Mouse (Mus musculus): ENCODE measurements at regions not wholly inside any gene's neighbourhood (a gene's known extent, or its start where the extent isn't known, plus 50 kb on each side); places are given as distances from the start of the nearest gene placed in this dataset.

DNA sequence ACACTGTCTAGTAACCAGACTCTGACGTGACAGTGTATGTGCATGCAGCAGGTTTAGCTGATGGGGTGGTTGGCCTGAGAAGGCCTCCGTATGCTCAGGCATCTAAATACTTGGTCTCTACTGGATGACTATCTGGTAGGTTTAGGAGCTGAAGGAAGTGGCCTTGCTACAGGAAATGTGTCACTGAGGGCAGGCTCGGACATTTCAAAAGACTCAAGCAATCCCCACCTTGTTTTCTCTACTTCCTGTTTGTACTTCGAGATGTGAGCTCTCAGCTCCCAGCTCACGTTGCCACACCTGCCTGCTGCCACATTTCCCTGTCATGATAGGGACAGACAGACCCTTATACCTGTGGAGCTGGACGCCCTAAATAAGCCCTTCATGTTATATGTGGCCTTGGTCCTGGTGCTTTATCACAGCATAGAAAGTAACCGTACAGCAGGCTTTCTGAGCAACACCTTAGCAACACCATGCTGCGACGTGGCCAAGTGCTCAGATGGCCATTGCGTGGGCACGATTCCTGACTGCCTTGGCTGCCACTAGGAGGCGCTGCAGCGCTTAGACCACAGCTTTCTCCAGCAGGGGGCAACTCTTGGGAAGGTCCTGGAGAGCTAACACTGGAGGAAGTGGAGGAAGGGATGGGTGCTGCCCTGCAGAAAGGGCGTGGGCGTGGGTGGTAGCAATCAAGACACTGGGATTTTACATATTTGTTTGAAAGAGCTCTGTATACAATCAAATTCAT, 165.8 kb upstream of the Zfp637 start:
- Histone ChIP-seq H3K27me3 (no peaks in the 10 kb centered on the region), H3K4me1 (no peaks in the 10 kb centered on the region), H3K4me2 (replicated peaks) (no peak overlapping the region), H3K36me3 (no peaks in the 10 kb centered on the region), H3K9ac (replicated peaks) (no peak overlapping the region), H3K27ac (replicated peaks) (no peak overlapping the region), H3K4me3 (no peak overlapping the region), H3K9me3 (no peaks in the 10 kb centered on the region)
- 67% methylated on average over 15 of the region's 15 CpGs for WGBS
- ATAC-seq (replicated peaks) = no peak

DNA sequence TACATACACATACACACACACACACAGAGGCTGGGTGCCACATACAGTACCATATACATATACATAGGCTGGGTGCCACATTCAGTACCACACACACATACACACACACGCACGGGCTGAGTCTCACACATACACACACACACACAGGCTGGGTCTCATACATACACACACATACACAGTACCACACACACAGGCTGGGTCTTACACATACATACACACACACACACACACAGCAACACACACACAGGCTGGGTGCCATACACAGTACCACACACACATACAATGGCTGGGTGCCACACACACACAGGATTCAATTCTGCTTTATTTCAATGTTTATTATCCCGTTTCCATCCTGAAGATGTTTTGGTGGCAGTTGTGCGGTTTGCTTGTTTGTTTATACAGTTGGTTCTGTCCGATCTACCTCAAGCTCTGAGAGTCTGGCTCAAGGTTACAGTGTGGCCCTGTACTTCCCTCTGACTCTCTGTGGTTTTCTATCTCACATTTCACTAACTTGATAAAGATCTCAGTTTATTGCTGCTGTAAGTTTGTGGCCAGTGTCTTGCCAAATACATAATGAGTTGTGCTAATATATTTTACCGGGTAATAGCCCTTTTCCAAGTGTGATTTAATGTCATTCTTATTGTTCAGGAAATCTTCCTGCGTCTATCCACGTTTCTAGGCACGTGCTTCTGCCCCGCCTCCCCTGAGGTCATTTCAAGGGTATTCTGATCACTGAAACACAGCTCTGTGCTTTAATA, 164.7 kb upstream of the Zfp637 start:
- Histone ChIP-seq H3K27ac (replicated peaks) (no peak overlapping the region), H3K4me1 (no peaks in the 10 kb centered on the region), H3K36me3 (no peaks in the 10 kb centered on the region), H3K9ac (replicated peaks) (no peak overlapping the region), H3K4me2 (replicated peaks) (no peak overlapping the region), H3K27me3 (no peaks in the 10 kb centered on the region), H3K9me3 (no peaks in the 10 kb centered on the region), H3K4me3 (no peak overlapping the region)
- WGBS = 55% methylated on average over 10 of the region's 10 CpGs
- ATAC-seq (replicated peaks) = no peak

DNA sequence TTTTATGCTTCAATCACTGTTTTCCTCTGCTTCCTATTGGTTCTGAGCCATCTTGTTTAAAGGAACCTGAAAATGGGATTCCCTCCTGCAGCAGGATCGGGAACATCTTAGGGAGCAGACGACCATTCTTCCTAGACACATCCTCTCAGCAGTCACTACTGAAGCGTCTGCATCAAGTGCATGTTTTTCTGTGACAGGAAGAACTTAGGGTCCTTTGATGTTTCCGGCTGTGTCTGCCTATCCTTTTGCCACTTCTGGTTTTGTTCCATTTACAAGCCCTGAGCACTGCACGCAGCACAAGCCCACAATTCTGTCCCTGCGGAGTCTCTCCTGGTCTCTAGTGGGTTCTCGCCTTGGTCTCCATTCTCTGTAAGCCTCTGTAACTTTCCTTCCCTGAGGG, 163.9 kb upstream of the Zfp637 start:
- Histone ChIP-seq H3K36me3 (no peaks in the 10 kb centered on the region), H3K4me3 (no peak overlapping the region), H3K9ac (replicated peaks) (no peak overlapping the region), H3K27me3 (no peaks in the 10 kb centered on the region), H3K9me3 (no peaks in the 10 kb centered on the region), H3K4me2 (replicated peaks) (no peak overlapping the region), H3K27ac (replicated peaks) (no peak overlapping the region), H3K4me1 (no peaks in the 10 kb centered on the region)
- ATAC-seq (replicated peaks) = no peak
- WGBS = 67% methylated on average over 7 of the region's 7 CpGs

DNA sequence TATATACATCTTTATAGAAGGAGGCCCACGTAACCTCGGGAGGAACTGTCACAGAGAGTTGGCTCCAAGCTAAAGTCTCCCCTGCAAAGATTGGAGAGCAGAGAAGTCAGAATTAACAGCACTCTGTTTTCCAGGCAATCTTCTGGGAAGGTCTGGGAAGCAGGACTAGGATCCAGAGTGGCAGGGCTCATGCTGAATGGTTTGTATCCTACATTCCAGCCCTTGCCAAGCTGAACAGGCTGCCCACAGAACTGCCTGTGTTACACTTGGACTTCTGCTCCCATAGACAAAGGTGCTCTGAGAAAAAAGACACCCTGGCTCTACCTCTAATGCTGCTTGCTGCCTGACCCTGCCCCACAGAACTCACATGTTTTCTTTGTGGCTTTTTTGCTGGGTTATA, 163.2 kb upstream of the Zfp637 start:
- no peak overlapping the region for H3K4me2 ChIP-seq (replicated peaks)
- no peak overlapping the region for H3K27ac ChIP-seq (replicated peaks)
- WGBS = 87% methylated on average over 2 of the region's 2 CpGs
- ATAC-seq (replicated peaks) = no peak
- no peak overlapping the region for H3K9ac ChIP-seq (replicated peaks)
- no peak overlapping the region for H3K4me3 ChIP-seq
- no peaks in the 10 kb centered on the region for H3K9me3 ChIP-seq
- no peaks in the 10 kb centered on the region for H3K36me3 ChIP-seq
- H3K4me1 ChIP-seq = no peaks in the 10 kb centered on the region
- H3K27me3 ChIP-seq = no peaks in the 10 kb centered on the region

DNA sequence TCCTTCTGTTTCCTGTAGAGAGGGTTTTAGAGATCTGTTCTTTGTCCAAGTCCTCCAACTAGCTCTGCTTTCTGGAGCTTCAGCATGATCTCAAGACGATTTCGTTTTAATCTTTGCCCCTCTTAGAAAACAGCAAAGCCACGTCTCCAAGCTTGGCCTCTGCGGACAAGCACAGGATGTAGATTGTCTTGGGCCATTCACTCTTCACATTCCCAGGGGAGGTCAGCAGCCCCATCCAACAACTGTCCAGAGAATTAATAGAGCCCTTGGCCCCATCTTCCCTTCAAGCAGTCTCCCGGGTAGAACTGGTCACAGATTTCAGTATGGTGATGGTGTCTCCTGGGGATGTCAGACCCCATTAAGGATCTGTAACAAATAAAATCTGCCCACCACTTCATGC, 162.7 kb upstream of the Zfp637 start:
- Histone ChIP-seq H3K4me2 (replicated peaks) (no peak overlapping the region), H3K4me3 (no peak overlapping the region), H3K9me3 (no peaks in the 10 kb centered on the region), H3K36me3 (no peaks in the 10 kb centered on the region), H3K27me3 (no peaks in the 10 kb centered on the region), H3K4me1 (no peaks in the 10 kb centered on the region), H3K9ac (replicated peaks) (no peak overlapping the region), H3K27ac (replicated peaks) (no peak overlapping the region)
- 81% methylated on average over 5 of the region's 5 CpGs for WGBS
- ATAC-seq (replicated peaks) = no peak

DNA sequence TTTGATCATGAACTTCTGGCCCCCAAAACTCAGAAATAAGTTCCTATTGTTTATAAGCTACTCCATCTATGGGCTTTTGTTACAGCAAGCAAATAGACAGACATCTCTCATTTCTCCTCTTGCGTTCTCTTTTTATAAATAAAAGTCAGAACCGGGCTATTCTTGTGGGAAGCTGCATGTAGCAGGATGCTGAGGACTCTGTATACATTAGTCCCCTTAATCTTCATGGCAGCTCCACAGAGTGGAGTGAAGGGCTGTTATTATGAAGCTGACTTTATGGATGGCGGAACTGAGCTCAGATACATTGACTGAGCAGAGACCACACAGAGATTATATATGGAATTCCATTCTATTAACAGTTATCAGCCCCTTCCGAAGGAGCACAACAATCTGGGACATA, 162.1 kb upstream of the Zfp637 start:
- Histone ChIP-seq H3K27ac (replicated peaks) (no peak overlapping the region), H3K9me3 (no peaks in the 10 kb centered on the region), H3K27me3 (no peaks in the 10 kb centered on the region), H3K9ac (replicated peaks) (no peak overlapping the region), H3K4me3 (no peak overlapping the region), H3K4me2 (replicated peaks) (no peak overlapping the region), H3K4me1 (no peaks in the 10 kb centered on the region), H3K36me3 (no peaks in the 10 kb centered on the region)
- no peak for ATAC-seq (replicated peaks)
- 85% methylated on average over 4 of the region's 4 CpGs for WGBS

DNA sequence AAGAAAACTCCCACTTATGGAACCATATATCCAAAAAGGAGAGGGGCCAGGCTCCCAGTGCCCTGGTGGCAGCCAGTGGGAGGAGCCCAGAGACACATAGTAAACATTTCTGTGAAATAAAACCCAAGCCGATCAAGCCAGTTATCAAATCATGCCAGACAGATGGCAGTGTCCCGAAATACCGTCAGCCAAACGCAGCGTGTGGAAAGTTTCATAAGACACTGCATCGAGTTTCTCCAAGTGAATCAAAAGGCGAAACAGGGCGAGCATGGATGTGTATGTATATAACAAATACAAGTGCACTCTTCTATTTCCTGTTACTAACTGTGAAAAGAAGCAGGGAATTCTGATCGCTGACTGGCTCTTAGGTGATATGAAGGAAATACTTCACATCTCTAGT, 154.8 kb upstream of the Zfp637 start:
- 86% methylated on average over 9 of the region's 9 CpGs for WGBS
- H3K4me2 ChIP-seq (replicated peaks) = no peak overlapping the region
- no peak overlapping the region for H3K27ac ChIP-seq (replicated peaks)
- no peaks in the 10 kb centered on the region for H3K27me3 ChIP-seq
- H3K9me3 ChIP-seq = no peaks in the 10 kb centered on the region
- no peaks in the 10 kb centered on the region for H3K36me3 ChIP-seq
- ATAC-seq (replicated peaks) = no peak
- no peak overlapping the region for H3K4me3 ChIP-seq
- H3K9ac ChIP-seq (replicated peaks) = no peak overlapping the region
- H3K4me1 ChIP-seq = no peaks in the 10 kb centered on the region

DNA sequence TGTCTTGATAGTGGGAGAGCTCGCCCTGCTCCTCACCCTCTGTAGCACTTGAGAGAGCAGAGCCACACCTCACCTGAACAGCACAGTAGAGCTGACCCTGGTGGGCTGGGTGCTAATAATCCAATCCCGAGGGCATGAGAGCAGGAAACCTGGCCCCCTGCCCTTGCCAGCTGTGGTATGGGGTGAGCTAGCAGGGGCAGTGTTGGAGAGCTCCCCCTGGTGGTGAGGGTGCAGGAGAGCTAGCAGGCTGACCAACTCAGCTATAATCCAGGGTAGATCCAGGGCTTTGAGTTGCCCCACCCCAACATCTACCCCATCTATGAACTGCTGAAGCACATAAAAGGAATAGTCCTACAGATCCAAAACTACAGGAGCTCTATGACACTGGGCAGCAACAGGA, 153.9 kb upstream of the Zfp637 start:
- Histone ChIP-seq H3K4me1 (no peaks in the 10 kb centered on the region), H3K4me3 (no peak overlapping the region), H3K27me3 (no peaks in the 10 kb centered on the region), H3K9me3 (no peaks in the 10 kb centered on the region), H3K9ac (replicated peaks) (no peak overlapping the region), H3K27ac (replicated peaks) (no peak overlapping the region), H3K4me2 (replicated peaks) (no peak overlapping the region), H3K36me3 (no peaks in the 10 kb centered on the region)
- no peak for ATAC-seq (replicated peaks)
- WGBS = 67% methylated on average over 2 of the region's 2 CpGs

DNA sequence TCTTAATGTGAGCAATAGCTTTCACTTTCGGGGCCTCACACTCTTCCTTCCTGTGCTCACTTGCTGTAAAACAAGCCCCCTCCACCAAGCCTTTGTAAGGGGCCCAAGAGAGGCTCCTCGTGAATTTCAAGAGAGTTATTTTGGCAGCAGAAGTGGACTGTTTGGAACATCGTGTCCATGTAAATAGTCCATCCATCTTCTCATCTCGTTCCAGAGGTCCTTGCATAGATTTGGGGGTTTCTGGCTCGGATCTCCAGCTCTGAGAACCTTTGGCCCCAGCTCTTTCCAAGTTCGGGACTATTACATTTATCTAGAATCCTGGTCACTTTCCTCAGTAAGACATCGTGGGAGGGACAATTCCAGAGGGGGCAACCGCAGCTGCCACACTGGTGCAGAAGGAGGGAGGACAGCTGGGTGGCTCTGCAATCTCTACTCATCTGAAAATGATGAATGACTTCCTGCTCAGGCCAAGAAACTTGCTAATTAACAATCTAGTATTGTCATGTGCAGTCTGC, 152.3 kb upstream of the Zfp637 start:
- no peak overlapping the region for H3K4me2 ChIP-seq (replicated peaks)
- no peaks in the 10 kb centered on the region for H3K4me1 ChIP-seq
- no peak overlapping the region for H3K4me3 ChIP-seq
- H3K9me3 ChIP-seq = no peaks in the 10 kb centered on the region
- H3K27ac ChIP-seq (replicated peaks) = no peak overlapping the region
- no peaks in the 10 kb centered on the region for H3K27me3 ChIP-seq
- no peak overlapping the region for H3K9ac ChIP-seq (replicated peaks)
- no peaks in the 10 kb centered on the region for H3K36me3 ChIP-seq
- no peak for ATAC-seq (replicated peaks)
- 80% methylated on average over 8 of the region's 8 CpGs for WGBS

DNA sequence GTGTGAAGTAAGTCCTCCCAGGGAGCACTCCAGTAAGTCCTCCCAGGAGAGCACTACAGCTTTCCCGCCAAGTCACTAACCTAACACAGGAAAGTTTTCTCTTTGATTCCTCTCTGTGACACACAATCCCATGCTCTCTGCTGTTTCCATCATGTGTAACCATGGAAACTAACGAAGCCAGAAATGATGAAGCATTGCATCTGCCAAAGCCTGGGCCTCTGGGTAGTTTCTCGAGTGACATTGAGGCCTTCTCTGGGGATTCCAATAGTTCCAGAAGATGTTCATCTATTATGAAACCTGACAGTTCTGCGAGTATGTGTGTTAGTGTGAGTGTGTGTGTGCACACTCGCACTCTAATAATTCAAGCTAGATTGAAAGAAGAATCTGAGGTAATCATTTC, 140.7 kb upstream of the Zfp637 start:
- no peak overlapping the region for H3K27ac ChIP-seq (replicated peaks)
- ATAC-seq (replicated peaks) = no peak
- H3K9ac ChIP-seq (replicated peaks) = no peak overlapping the region
- no peaks in the 10 kb centered on the region for H3K27me3 ChIP-seq
- no peak overlapping the region for H3K4me2 ChIP-seq (replicated peaks)
- no peaks in the 10 kb centered on the region for H3K4me1 ChIP-seq
- no peaks in the 10 kb centered on the region for H3K36me3 ChIP-seq
- no peaks in the 10 kb centered on the region for H3K9me3 ChIP-seq
- H3K4me3 ChIP-seq = no peak overlapping the region
- 71% methylated on average over 5 of the region's 5 CpGs for WGBS

DNA sequence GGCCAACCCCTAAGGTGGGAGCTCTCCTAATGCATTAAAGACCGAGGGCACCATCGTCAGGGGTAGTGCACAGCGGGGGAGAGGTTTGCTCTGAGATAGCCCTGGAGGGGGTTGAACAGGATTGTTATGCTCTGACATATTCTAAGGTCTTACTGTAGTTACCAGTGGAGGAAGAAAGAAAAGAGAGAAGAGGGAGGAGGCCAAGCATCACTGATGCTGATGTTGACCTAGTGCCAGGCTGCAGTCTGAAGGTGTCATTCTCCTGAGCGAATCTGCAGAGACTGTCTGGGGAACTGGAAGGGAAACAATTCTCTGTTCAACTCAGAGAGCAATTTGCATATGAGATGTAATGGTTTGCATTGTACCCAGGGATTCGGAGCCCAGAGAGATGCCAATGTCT, 139.4 kb upstream of the Zfp637 start:
- Histone ChIP-seq H3K9me3 (no peaks in the 10 kb centered on the region), H3K4me1 (no peaks in the 10 kb centered on the region), H3K4me3 (no peak overlapping the region), H3K9ac (replicated peaks) (no peak overlapping the region), H3K4me2 (replicated peaks) (no peak overlapping the region), H3K27ac (replicated peaks) (no peak overlapping the region), H3K27me3 (no peaks in the 10 kb centered on the region), H3K36me3 (no peaks in the 10 kb centered on the region)
- WGBS = 84% methylated on average over 5 of the region's 5 CpGs
- ATAC-seq (replicated peaks) = no peak

DNA sequence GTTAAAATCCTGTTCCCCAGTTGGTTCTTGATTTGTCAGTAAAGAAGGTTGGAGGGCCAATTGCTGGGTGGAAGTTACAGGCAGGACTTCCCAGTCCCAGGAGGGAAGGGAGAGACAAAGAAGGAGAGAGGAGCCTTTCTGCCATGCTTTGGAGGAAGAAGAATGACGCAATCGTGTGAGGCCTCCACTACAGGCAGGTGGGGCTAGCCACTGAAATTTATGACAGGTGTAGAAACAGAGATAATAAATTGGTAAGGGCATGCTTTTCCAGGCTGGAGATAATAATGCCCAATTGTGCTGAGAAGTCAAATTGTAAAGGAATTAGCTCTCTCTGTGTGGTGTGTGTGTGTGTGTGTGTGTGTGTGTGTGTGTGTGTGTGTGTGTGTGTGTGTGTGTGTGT, 135.0 kb upstream of the Zfp637 start:
- no peaks in the 10 kb centered on the region for H3K27me3 ChIP-seq
- no peaks in the 10 kb centered on the region for H3K4me1 ChIP-seq
- H3K9me3 ChIP-seq = no peaks in the 10 kb centered on the region
- no peak overlapping the region for H3K4me2 ChIP-seq (replicated peaks)
- no peak overlapping the region for H3K9ac ChIP-seq (replicated peaks)
- H3K36me3 ChIP-seq = no peaks in the 10 kb centered on the region
- no peak overlapping the region for H3K27ac ChIP-seq (replicated peaks)
- no peak for ATAC-seq (replicated peaks)
- 73% methylated on average over 2 of the region's 2 CpGs for WGBS
- no peak overlapping the region for H3K4me3 ChIP-seq

DNA sequence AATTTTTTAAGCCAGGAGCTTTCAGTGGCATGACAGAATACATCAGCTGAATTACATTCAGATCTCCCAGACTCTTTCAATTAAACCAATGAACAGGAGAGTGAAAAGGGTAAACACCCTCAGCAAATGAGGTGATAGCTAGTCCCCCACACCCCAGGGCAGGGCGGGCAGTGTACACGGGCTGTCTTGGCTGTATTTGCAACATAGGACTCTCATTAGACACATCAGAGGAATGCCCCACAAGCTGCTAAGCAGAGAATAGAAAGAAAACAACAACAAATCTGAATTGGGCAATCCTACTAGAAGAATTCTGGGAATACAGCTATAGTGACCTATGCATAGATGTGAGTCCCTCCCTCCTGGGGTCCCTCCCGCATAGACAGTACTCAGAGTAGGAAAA, 131.8 kb upstream of the Zfp637 start:
- Histone ChIP-seq H3K27ac (replicated peaks) (no peak overlapping the region), H3K9me3 (no peaks in the 10 kb centered on the region), H3K4me3 (no peak overlapping the region), H3K36me3 (no peaks in the 10 kb centered on the region), H3K4me2 (replicated peaks) (no peak overlapping the region), H3K9ac (replicated peaks) (no peak overlapping the region), H3K4me1 (no peaks in the 10 kb centered on the region), H3K27me3 (no peaks in the 10 kb centered on the region)
- 66% methylated on average over 3 of the region's 3 CpGs for WGBS
- ATAC-seq (replicated peaks) = no peak

Data from forebrain, embryonic 15.5 days (tissue).